Mouse (Mus musculus): ENCODE data around the gene Syt7. TPM values are rescaled to one million over a fixed set of nuclear protein-coding genes. Genes with fewer than 3 reads are reported as not detected.
A peak's percentile ranks its signal among the peaks of the same experiment; 100 is the strongest.

The Syt7 gene
- total and polyA plus RNA-seq, 3 experiments: 0.05 to 3.8 TPM; not detected in 1

DNA sequence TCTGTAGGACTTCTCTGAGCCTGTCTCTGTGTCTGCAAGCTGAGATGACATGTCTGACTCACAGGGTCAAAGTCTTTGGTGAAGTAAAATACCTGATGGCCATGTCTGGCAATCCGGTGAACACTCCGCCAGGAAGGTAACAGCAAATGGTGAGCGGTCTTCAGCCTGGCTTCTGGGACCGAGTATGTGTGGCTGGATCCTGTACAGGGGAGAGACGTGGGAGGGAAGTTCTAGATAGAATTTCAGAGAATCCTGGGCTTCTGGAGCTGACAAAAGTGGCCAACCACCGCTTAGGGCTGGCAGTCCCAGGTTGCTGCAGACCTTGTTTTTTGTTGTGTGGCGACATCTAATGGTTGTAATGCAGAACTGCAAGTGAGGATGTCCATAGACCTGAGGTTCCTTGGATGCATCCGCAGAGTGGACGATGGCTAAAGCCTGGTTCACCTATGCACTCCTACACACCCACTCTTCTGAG lies 97.4 kb downstream of the Syt7 start:
- ATAC-seq (ENCODE audit: extremely low read depth, insufficient number of reproducible peaks, low FRiP score, poor library complexity, severe bottlenecking) (no peak), DNase-seq (ENCODE audit: low spot score) (peak; percentile 61)
- Histone ChIP-seq H3K27me3 (ENCODE audit: insufficient read depth, low read length) (peaks cover 25% of the 10 kb centered on the region), H3K36me3 (replicated peaks) (no peaks in the 10 kb centered on the region), H3K4me1 (ENCODE audit: insufficient read depth, low read depth, low read length) (no peaks in the 10 kb centered on the region), H3K4me3 (ENCODE audit: low read depth, low read length) (no peak overlapping the region), H3K9me3 (replicated peaks) (no peaks in the 10 kb centered on the region)
- TF ChIP-seq CTCF (IDR thresholded peaks at IDR 0.05; ENCODE audit: low read depth, low read length): peak; percentile 94
- no peak for TF ChIP-seq GATA1 (IDR thresholded peaks at IDR 0.05; ENCODE audit: borderline replicate concordance, low read length)

DNA sequence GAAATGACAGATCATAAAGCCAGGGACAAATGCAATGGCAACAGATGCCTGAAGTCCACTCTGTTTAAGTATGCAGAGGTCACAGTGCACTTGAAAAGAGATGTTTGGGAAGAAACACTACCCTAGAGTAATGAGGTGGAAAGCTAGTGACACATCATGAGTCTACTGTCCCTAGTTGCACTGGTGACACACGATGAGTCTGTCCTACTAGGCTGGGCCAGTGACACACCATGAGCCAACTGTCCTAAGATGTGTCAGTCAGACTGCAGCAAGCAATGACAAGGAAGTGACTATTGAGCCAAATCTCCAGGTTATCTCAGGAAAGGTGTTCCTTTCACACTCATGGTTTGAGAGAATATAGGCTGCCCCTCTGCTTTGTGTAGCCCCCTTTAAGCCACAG lies 106.8 kb downstream of the Syt7 start:
- Histone ChIP-seq H3K36me3 (replicated peaks) (peaks cover 78% of the 10 kb centered on the region), H3K4me1 (ENCODE audit: insufficient read depth, low read depth, low read length) (peaks cover 11% of the 10 kb centered on the region; the same call in 1 of the 2 replicates), H3K27me3 (ENCODE audit: insufficient read depth, low read length) (peaks cover 4% of the 10 kb centered on the region; the same call in 1 of the 2 replicates), H3K9me3 (replicated peaks) (no peaks in the 10 kb centered on the region), H3K4me3 (ENCODE audit: low read depth, low read length) (no peak overlapping the region)
- TF ChIP-seq POLR2AphosphoS5 (IDR thresholded peaks at IDR 0.05; ENCODE audit: insufficient replicate concordance, low read depth, low read length): no peak
- no peak for TF ChIP-seq GATA1 (IDR thresholded peaks at IDR 0.05; ENCODE audit: borderline replicate concordance, low read length)
- TF ChIP-seq GATA2 (IDR thresholded peaks at IDR 0.05; ENCODE audit: borderline replicate concordance, low read depth, low read length): no peak
- no peak for TF ChIP-seq TAL1 (conservative IDR thresholded peaks at IDR 0.05; ENCODE audit: low read depth, low read length)
- TF ChIP-seq CTCF (IDR thresholded peaks at IDR 0.05; ENCODE audit: low read depth, low read length): no peak
- DNase-seq (ENCODE audit: low spot score): no peak
- ATAC-seq (ENCODE audit: extremely low read depth, insufficient number of reproducible peaks, low FRiP score, poor library complexity, severe bottlenecking): no peak

DNA sequence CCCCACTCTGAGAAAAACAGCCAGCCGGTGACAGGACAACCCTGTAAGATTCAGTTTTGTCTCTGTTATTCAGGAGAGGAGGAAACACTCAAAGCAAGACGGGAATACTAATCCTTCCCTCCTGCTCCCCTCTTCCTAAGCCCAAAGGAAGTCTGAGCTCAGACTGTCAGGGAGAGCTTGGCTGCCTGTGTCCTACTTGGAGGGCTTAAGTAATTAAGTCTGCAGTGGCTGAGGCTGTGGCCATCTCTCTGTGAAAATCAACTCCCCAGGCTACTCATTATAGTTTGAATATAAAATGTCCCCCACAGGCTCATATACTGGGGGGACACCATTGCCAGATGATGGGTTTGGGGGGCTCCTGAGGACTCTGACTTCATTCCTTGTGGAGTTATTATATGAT lies 108.1 kb downstream of the Syt7 start:
- Histone ChIP-seq H3K9me3 (replicated peaks) (no peaks in the 10 kb centered on the region), H3K4me1 (ENCODE audit: insufficient read depth, low read depth, low read length) (peaks cover 11% of the 10 kb centered on the region; the same call in 1 of the 2 replicates), H3K27me3 (ENCODE audit: insufficient read depth, low read length) (peaks cover 4% of the 10 kb centered on the region; the same call in 1 of the 2 replicates), H3K4me3 (ENCODE audit: low read depth, low read length) (no peak overlapping the region), H3K36me3 (replicated peaks) (peaks cover 91% of the 10 kb centered on the region)
- DNase-seq (ENCODE audit: low spot score) (no peak), ATAC-seq (ENCODE audit: extremely low read depth, insufficient number of reproducible peaks, low FRiP score, poor library complexity, severe bottlenecking) (no peak)
- TF ChIP-seq GATA1 (IDR thresholded peaks at IDR 0.05; ENCODE audit: borderline replicate concordance, low read length): no peak

DNA sequence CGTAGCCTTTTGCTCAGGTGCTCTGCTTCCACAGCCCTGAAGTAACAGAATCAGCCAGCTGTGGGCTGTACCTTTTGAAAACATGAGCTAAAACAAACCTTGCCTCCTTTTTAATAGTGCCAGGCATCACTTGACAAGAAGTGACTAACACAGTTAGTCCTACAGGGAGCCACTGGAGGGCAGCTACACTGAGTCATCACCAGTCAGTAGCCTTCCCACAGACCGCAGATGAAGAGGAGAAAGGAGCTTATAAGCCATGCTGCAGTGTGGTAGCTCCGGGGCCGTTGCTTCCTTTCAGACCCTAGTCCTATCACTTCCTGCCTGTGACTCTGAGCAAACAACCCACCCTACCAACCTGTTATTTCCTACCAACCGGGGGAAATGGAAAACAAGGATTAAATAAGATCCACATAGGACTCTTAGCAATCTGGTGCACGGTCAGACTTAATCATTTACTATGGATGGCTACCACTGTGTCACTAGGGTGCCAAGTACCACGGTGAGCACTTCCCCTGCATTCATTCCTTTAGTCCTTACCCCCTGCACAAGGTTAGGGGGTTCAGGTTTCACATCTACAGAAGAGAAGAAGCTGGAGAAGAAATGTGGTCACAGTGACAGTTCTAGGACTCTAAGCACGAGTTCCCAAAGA lies 108.7 kb downstream of the Syt7 start:
- no peak for ATAC-seq (ENCODE audit: extremely low read depth, insufficient number of reproducible peaks, low FRiP score, poor library complexity, severe bottlenecking)
- TF ChIP-seq POLR2AphosphoS5 (IDR thresholded peaks at IDR 0.05; ENCODE audit: insufficient replicate concordance, low read depth, low read length): no peak
- no peak for TF ChIP-seq GATA2 (IDR thresholded peaks at IDR 0.05; ENCODE audit: borderline replicate concordance, low read depth, low read length)
- TF ChIP-seq CTCF (IDR thresholded peaks at IDR 0.05; ENCODE audit: low read depth, low read length): no peak
- TF ChIP-seq GATA1 (IDR thresholded peaks at IDR 0.05; ENCODE audit: borderline replicate concordance, low read length): no peak
- no peak for DNase-seq (ENCODE audit: low spot score)
- peaks cover 94% of the 10 kb centered on the region for H3K36me3 ChIP-seq (replicated peaks)
- no peaks in the 10 kb centered on the region for H3K9me3 ChIP-seq (replicated peaks)
- peaks cover 11% of the 10 kb centered on the region; the same call in 1 of the 2 replicates for H3K4me1 ChIP-seq (ENCODE audit: insufficient read depth, low read depth, low read length)
- no peak overlapping the region for H3K4me3 ChIP-seq (ENCODE audit: low read depth, low read length)
- no peaks in the 10 kb centered on the region for H3K27me3 ChIP-seq (ENCODE audit: insufficient read depth, low read length)

DNA sequence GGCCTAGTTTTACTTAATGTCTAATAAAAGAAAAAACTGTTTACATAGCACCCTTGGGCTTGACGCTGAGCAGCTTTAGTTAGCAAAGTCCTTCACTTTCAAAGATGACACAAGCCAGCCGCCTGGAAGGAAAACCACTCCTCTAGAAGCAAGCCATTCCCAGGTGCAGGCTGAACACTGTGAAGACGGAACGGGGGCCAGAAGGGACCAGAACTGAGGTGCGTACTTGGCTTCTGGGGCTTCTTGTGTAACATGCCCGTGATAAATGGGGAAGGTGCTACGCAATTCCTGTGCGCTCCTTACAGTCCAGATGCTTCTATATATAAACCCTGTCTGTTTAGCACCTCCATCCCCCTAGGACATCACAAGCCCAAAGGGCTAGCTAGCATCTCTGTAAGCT lies 111.7 kb downstream of the Syt7 start:
- Histone ChIP-seq H3K4me3 (ENCODE audit: low read depth, low read length) (no peak overlapping the region), H3K36me3 (replicated peaks) (peaks cover 98% of the 10 kb centered on the region), H3K27me3 (ENCODE audit: insufficient read depth, low read length) (no peaks in the 10 kb centered on the region), H3K9me3 (replicated peaks) (no peaks in the 10 kb centered on the region), H3K4me1 (ENCODE audit: insufficient read depth, low read depth, low read length) (peaks cover 14% of the 10 kb centered on the region; the same call in 1 of the 2 replicates)
- DNase-seq (ENCODE audit: low spot score) (no peak), ATAC-seq (ENCODE audit: extremely low read depth, insufficient number of reproducible peaks, low FRiP score, poor library complexity, severe bottlenecking) (no peak)
- TF ChIP-seq TAL1 (conservative IDR thresholded peaks at IDR 0.05; ENCODE audit: low read depth, low read length) (no peak), CTCF (IDR thresholded peaks at IDR 0.05; ENCODE audit: low read depth, low read length) (no peak), GATA1 (IDR thresholded peaks at IDR 0.05; ENCODE audit: borderline replicate concordance, low read length) (no peak), POLR2AphosphoS5 (IDR thresholded peaks at IDR 0.05; ENCODE audit: insufficient replicate concordance, low read depth, low read length) (no peak), GATA2 (IDR thresholded peaks at IDR 0.05; ENCODE audit: borderline replicate concordance, low read depth, low read length) (no peak)

DNA sequence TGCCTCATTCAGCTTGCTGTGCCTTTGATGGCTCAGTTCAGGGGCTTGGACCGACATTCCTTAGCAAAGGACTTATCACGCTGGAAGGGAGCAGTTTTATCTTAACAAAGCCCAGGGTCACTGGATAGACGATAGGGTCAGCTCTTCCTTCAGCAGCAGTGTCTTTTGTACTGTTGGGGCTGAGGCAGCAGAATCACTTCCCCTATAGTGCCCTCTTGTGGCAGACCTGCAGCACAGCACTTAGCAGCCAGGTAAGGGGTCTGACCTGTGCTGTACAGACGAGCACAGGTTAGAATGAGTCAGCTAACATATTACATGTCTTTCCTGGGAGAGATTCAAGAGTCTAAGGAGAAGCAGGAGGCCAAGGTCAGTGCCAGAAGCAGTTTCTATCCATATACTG lies 113.7 kb downstream of the Syt7 start:
- ATAC-seq (ENCODE audit: extremely low read depth, insufficient number of reproducible peaks, low FRiP score, poor library complexity, severe bottlenecking): no peak

More for the DNA sequence above, 113.7 kb downstream of the Syt7 start:
- Histone ChIP-seq H3K4me3 (ENCODE audit: low read depth, low read length) (no peak overlapping the region), H3K27me3 (ENCODE audit: insufficient read depth, low read length) (no peaks in the 10 kb centered on the region), H3K36me3 (replicated peaks) (peaks cover 97% of the 10 kb centered on the region), H3K9me3 (replicated peaks) (no peaks in the 10 kb centered on the region), H3K4me1 (ENCODE audit: insufficient read depth, low read depth, low read length) (peaks cover 13% of the 10 kb centered on the region; the same call in 1 of the 2 replicates)
- peak; percentile 99 for TF ChIP-seq CTCF (IDR thresholded peaks at IDR 0.05; ENCODE audit: low read depth, low read length)
- TF ChIP-seq GATA1 (IDR thresholded peaks at IDR 0.05; ENCODE audit: borderline replicate concordance, low read length): no peak
- DNase-seq (ENCODE audit: low spot score): peak; percentile 38

Other genes with a start within 250 kb of the Syt7 start
- 366 and 403 TPM in 2 replicates for gene Fads1, start 206.2 kb upstream of the Syt7 start, total RNA-seq (2014; fragmentation: Nextera tagmentation)
- gene Fads1, start 206.2 kb upstream of the Syt7 start, total RNA-seq (2017): 143 and 145 TPM in 2 replicates
- 298 and 307 TPM in 2 replicates for gene Fads1, start 206.2 kb upstream of the Syt7 start, polyA plus RNA-seq (2012)
- gene Tmem258, start 185.1 kb upstream of the Syt7 start, total RNA-seq (2014; fragmentation: Nextera tagmentation): 24.2 and 40.3 TPM in 2 replicates
- gene Tmem258, start 185.1 kb upstream of the Syt7 start, total RNA-seq (2017): 178 and 219 TPM in 2 replicates
- 13.9 and 20.3 TPM in 2 replicates for gene Tmem258, start 185.1 kb upstream of the Syt7 start, polyA plus RNA-seq (2012)
- gene Fen1, start 184.9 kb upstream of the Syt7 start, total RNA-seq (2014; fragmentation: Nextera tagmentation): 23.1 and 30.8 TPM in 2 replicates
- 167 and 180 TPM in 2 replicates for gene Fen1, start 184.9 kb upstream of the Syt7 start, total RNA-seq (2017)
- gene Fen1, start 184.9 kb upstream of the Syt7 start, polyA plus RNA-seq (2012): 51.2 and 86.3 TPM in 2 replicates
- not detected in 2 replicates for gene Myrf, start 148.3 kb upstream of the Syt7 start, total RNA-seq (2014; fragmentation: Nextera tagmentation)
- 0.12 and 0.22 TPM in 2 replicates for gene Myrf, start 148.3 kb upstream of the Syt7 start, total RNA-seq (2017)
- gene Myrf, start 148.3 kb upstream of the Syt7 start, polyA plus RNA-seq (2012): not detected in 2 replicates
- not detected in 2 replicates for gene Dagla, start 84.2 kb upstream of the Syt7 start, total RNA-seq (2014; fragmentation: Nextera tagmentation)
- under 0.01 and 0.11 TPM in 2 replicates for gene Dagla, start 84.2 kb upstream of the Syt7 start, total RNA-seq (2017)
- gene Dagla, start 84.2 kb upstream of the Syt7 start, polyA plus RNA-seq (2012): not detected in 2 replicates
- not detected in 2 replicates for gene Lrrc10b, start 68.4 kb downstream of the Syt7 start, total RNA-seq (2014; fragmentation: Nextera tagmentation)
- 0.06 TPM in 1 of 2 replicates, not detected in the other for gene Lrrc10b, start 68.4 kb downstream of the Syt7 start, total RNA-seq (2017)
- gene Lrrc10b, start 68.4 kb downstream of the Syt7 start, polyA plus RNA-seq (2012): not detected in 2 replicates
- gene Ppp1r32, start 93.8 kb downstream of the Syt7 start, total RNA-seq (2014; fragmentation: Nextera tagmentation): 0.53 and 1.1 TPM in 2 replicates
- 0.12 TPM in 1 of 2 replicates, not detected in the other for gene Ppp1r32, start 93.8 kb downstream of the Syt7 start, total RNA-seq (2017)
- gene Ppp1r32, start 93.8 kb downstream of the Syt7 start, polyA plus RNA-seq (2012): 0.51 and 0.52 TPM in 2 replicates
- 108 and 119 TPM in 2 replicates for gene Cpsf7, start 136.2 kb downstream of the Syt7 start, total RNA-seq (2014; fragmentation: Nextera tagmentation)
- 48.5 and 48.6 TPM in 2 replicates for gene Cpsf7, start 136.2 kb downstream of the Syt7 start, total RNA-seq (2017)
- 47.4 and 69.0 TPM in 2 replicates for gene Cpsf7, start 136.2 kb downstream of the Syt7 start, polyA plus RNA-seq (2012)
- gene Sdhaf2, start 137.1 kb downstream of the Syt7 start, total RNA-seq (2014; fragmentation: Nextera tagmentation): 89.1 and 102 TPM in 2 replicates
- 145 and 154 TPM in 2 replicates for gene Sdhaf2, start 137.1 kb downstream of the Syt7 start, total RNA-seq (2017)
- 5.7 and 7.0 TPM in 2 replicates for gene Sdhaf2, start 137.1 kb downstream of the Syt7 start, polyA plus RNA-seq (2012)
- gene Tmem216, start 167.1 kb downstream of the Syt7 start, total RNA-seq (2014; fragmentation: Nextera tagmentation): 20.3 and 25.6 TPM in 2 replicates
- 14.6 and 17.5 TPM in 2 replicates for gene Tmem216, start 167.1 kb downstream of the Syt7 start, total RNA-seq (2017)
- gene Tmem216, start 167.1 kb downstream of the Syt7 start, polyA plus RNA-seq (2012): 1.7 and 1.9 TPM in 2 replicates
- 23.1 and 23.5 TPM in 2 replicates for gene Cyb561a3, start 188.1 kb downstream of the Syt7 start, total RNA-seq (2014; fragmentation: Nextera tagmentation)
- 18.0 and 22.5 TPM in 2 replicates for gene Cyb561a3, start 188.1 kb downstream of the Syt7 start, total RNA-seq (2017)
- gene Cyb561a3, start 188.1 kb downstream of the Syt7 start, polyA plus RNA-seq (2012): 6.3 and 8.2 TPM in 2 replicates
- gene Tmem138, start 188.3 kb downstream of the Syt7 start, total RNA-seq (2014; fragmentation: Nextera tagmentation): 50.1 and 61.6 TPM in 2 replicates
- 9.7 and 13.5 TPM in 2 replicates for gene Tmem138, start 188.3 kb downstream of the Syt7 start, total RNA-seq (2017)
- 4.6 and 5.0 TPM in 2 replicates for gene Tmem138, start 188.3 kb downstream of the Syt7 start, polyA plus RNA-seq (2012)
- gene Ddb1, start 216.2 kb downstream of the Syt7 start, total RNA-seq (2014; fragmentation: Nextera tagmentation): 334 and 389 TPM in 2 replicates
- gene Ddb1, start 216.2 kb downstream of the Syt7 start, total RNA-seq (2017): 516 and 542 TPM in 2 replicates
- 29.5 and 30.8 TPM in 2 replicates for gene Ddb1, start 216.2 kb downstream of the Syt7 start, polyA plus RNA-seq (2012)
- 10.9 and 11.7 TPM in 2 replicates for gene Tkfc, start 216.6 kb downstream of the Syt7 start, total RNA-seq (2014; fragmentation: Nextera tagmentation)
- gene Tkfc, start 216.6 kb downstream of the Syt7 start, total RNA-seq (2017): 6.7 and 6.8 TPM in 2 replicates
- gene Tkfc, start 216.6 kb downstream of the Syt7 start, polyA plus RNA-seq (2012): 2.7 and 4.6 TPM in 2 replicates
- 1.2 and 1.4 TPM in 2 replicates for gene Vwce, start 245.1 kb downstream of the Syt7 start, total RNA-seq (2014; fragmentation: Nextera tagmentation)
- gene Vwce, start 245.1 kb downstream of the Syt7 start, total RNA-seq (2017): 0.06 and 0.16 TPM in 2 replicates
- gene Vwce, start 245.1 kb downstream of the Syt7 start, polyA plus RNA-seq (2012): 0.24 and 0.32 TPM in 2 replicates

Measured in G1E (cell line).